Mouse (Mus musculus) erythroblast, embryonic 14.5 days (primary cell): ENCODE results near the gene Smc3.
"Not testable (repeated sequence)": the region's sequence is repeated elsewhere in the genome, so short reads cannot be mapped to it uniquely, and the experiment has no call there.

Experiments
- GATA1 ChIP-seq: IDR thresholded peaks from 2 replicates; pipeline ENCODE4 v1.6.1; 2012; ENCODE audit warnings: low read length, inconsistent platforms, mixed read lengths
- TAL1 ChIP-seq: IDR thresholded peaks from 3 replicates; pipeline ENCODE4 v1.6.1; 2012; ENCODE audit warnings: low read length, inconsistent platforms, mixed read lengths

GRCm38 (mm10) chr19:53588968-53589367 lies 11.2 kb upstream of the Smc3 start, which contains the start of gene Nutf2-ps1:
- TF ChIP-seq GATA1, TAL1: not testable (repeated sequence)
